ENCODE assay signal across 8 mouse cellular contexts in genomic region chr13:28416887-28417286, GRCm38 (mm10).
DNase-seq lines count a peak whose midpoint lies in the region; ATAC-seq and TF ChIP-seq lines count a peak whose summit lies in the region.

No protein-coding gene starts in this region.

- TF ChIP-seq CTCF in lung, postnatal 0 days (IDR thresholded peaks at IDR 0.05), result no peak
- no peak for TF ChIP-seq CTCF in lung, adult 2 months (IDR thresholded peaks at IDR 0.05; ENCODE audit: insufficient read depth, low read length)
- no peak for TF ChIP-seq CTCF in hindbrain, postnatal 0 days (IDR thresholded peaks at IDR 0.05; ENCODE audit: low read depth)

- H3K27ac ChIP-seq in lung, postnatal 0 days (ENCODE audit: low read length), result no peak overlapping the region
- H3K27ac ChIP-seq in embryonic facial prominence, embryonic 12.5 days, result peak overlapping the region; percentile 98
- peak overlapping the region; percentile 90 for H3K27ac ChIP-seq in hindbrain, postnatal 0 days
- no peak overlapping the region for H3K27ac ChIP-seq in liver, embryonic 12.5 days

- no peaks in the 10 kb centered on the region for H3K27me3 ChIP-seq in lung, postnatal 0 days (replicated peaks; ENCODE audit: insufficient read depth, low read length)
- H3K27me3 ChIP-seq in embryonic facial prominence, embryonic 12.5 days, result no peaks in the 10 kb centered on the region
- no peaks in the 10 kb centered on the region for H3K27me3 ChIP-seq in hindbrain, postnatal 0 days (ENCODE audit: insufficient read depth, low read length)
- H3K27me3 ChIP-seq in liver, embryonic 12.5 days (replicated peaks), result no peaks in the 10 kb centered on the region

- H3K4me3 ChIP-seq in lung, postnatal 0 days (ENCODE audit: low read depth, low read length), result 0 out of 2 replicates have a peak overlapping the region, but pooled peaks have one; percentile 34
- H3K4me3 ChIP-seq in lung, adult 2 months (replicated peaks; ENCODE audit: extremely low read depth, low read depth, low read length), result no peak overlapping the region
- H3K4me3 ChIP-seq in embryonic facial prominence, embryonic 12.5 days, result peak overlapping the region; percentile 13; the same call in 1 of the 2 replicates
- peak overlapping the region; percentile 38 for H3K4me3 ChIP-seq in hindbrain, postnatal 0 days (ENCODE audit: low read length)
- no peak overlapping the region for H3K4me3 ChIP-seq in liver, embryonic 12.5 days

- no peak for ATAC-seq in lung, postnatal 0 days
- no peak for ATAC-seq in embryonic facial prominence, embryonic 12.5 days (ENCODE audit: insufficient number of reproducible peaks, insufficient read depth, low FRiP score, low TSS enrichment)
- ATAC-seq in hindbrain, postnatal 0 days, result no peak
- ATAC-seq in liver, embryonic 12.5 days, result no peak

- no peak for DNase-seq in lung, postnatal 0 days (ENCODE audit: low spot score)
- no peak for DNase-seq in lung, adult 2 months
- peak; percentile 79 for DNase-seq in hindbrain, postnatal 0 days (ENCODE audit: low spot score)
- peak; percentile 25 for DNase-seq in right cerebral cortex, postnatal 4 days
- no peak for DNase-seq in adrenal gland, adult 2 months
- no peak for DNase-seq in adrenal gland, postnatal 25 days

- H3K9me3 ChIP-seq in lung, postnatal 0 days (ENCODE audit: low read length), result no peaks in the 10 kb centered on the region
- H3K9me3 ChIP-seq in embryonic facial prominence, embryonic 12.5 days, result no peaks in the 10 kb centered on the region
- no peaks in the 10 kb centered on the region for H3K9me3 ChIP-seq in hindbrain, postnatal 0 days (ENCODE audit: low read length)
- H3K9me3 ChIP-seq in liver, embryonic 12.5 days (replicated peaks), result no peaks in the 10 kb centered on the region

- TF ChIP-seq POLR2A in lung, adult 2 months (IDR thresholded peaks at IDR 0.05; ENCODE audit: borderline replicate concordance, extremely low read depth, low read depth, low read length), result no peak

- H3K36me3 ChIP-seq in lung, postnatal 0 days (ENCODE audit: insufficient read depth, low read length), result no peaks in the 10 kb centered on the region
- H3K36me3 ChIP-seq in embryonic facial prominence, embryonic 12.5 days, result no peaks in the 10 kb centered on the region
- H3K36me3 ChIP-seq in hindbrain, postnatal 0 days (ENCODE audit: insufficient read depth, low read length), result no peaks in the 10 kb centered on the region
- H3K36me3 ChIP-seq in liver, embryonic 12.5 days, result no peaks in the 10 kb centered on the region

- peak overlapping the region; percentile 45 for H3K4me2 ChIP-seq in lung, postnatal 0 days (replicated peaks; ENCODE audit: low read depth, low read length)
- peak overlapping the region; percentile 53 for H3K4me2 ChIP-seq in embryonic facial prominence, embryonic 12.5 days (replicated peaks)
- peak overlapping the region; percentile 66 for H3K4me2 ChIP-seq in hindbrain, postnatal 0 days (ENCODE audit: low read depth, low read length)
- peak overlapping the region; percentile 53 for H3K4me2 ChIP-seq in liver, embryonic 12.5 days

- no peak overlapping the region for H3K9ac ChIP-seq in lung, postnatal 0 days (replicated peaks; ENCODE audit: low read depth)
- H3K9ac ChIP-seq in embryonic facial prominence, embryonic 12.5 days, result no peak overlapping the region
- peak overlapping the region; percentile 45 for H3K9ac ChIP-seq in hindbrain, postnatal 0 days (replicated peaks; ENCODE audit: low read length)
- H3K9ac ChIP-seq in liver, embryonic 12.5 days, result no peak overlapping the region

- peaks cover 16% of the 10 kb centered on the region; the same call in 1 of the 2 replicates for H3K4me1 ChIP-seq in lung, postnatal 0 days (ENCODE audit: insufficient read depth, low read depth, low read length)
- peaks cover 14% of the 10 kb centered on the region for H3K4me1 ChIP-seq in lung, adult 2 months (ENCODE audit: control insufficient read depth, insufficient read depth, low read length)
- H3K4me1 ChIP-seq in embryonic facial prominence, embryonic 12.5 days, result peaks cover 42% of the 10 kb centered on the region
- H3K4me1 ChIP-seq in hindbrain, postnatal 0 days (ENCODE audit: insufficient read depth, low read length), result peaks cover 3% of the 10 kb centered on the region; the same call in 1 of the 2 replicates
- peaks cover 17% of the 10 kb centered on the region for H3K4me1 ChIP-seq in liver, embryonic 12.5 days

- 33% methylated on average over 8 of the region's 8 CpGs for WGBS in lung, postnatal 0 days
- WGBS in lung, adult 2 months, result 36% methylated on average over 8 of the region's 8 CpGs
- 23% methylated on average over 8 of the region's 8 CpGs for WGBS in embryonic facial prominence, embryonic 12.5 days
- 7% methylated on average over 8 of the region's 8 CpGs for WGBS in hindbrain, postnatal 0 days
- WGBS in liver, embryonic 12.5 days (ENCODE audit: insufficient replicate concordance), result 52% methylated on average over 8 of the region's 8 CpGs

- no peak for TF ChIP-seq EP300 in lung, postnatal 0 days (IDR thresholded peaks at IDR 0.05)

Comparison
In these comparisons a context has a peak if more than half of its experiments do, and no peak if none do; other contexts are left out.
1. H3K4me3 ChIP-seq: peak in lung, postnatal 0 days (single experiment), embryonic facial prominence, embryonic 12.5 days (single experiment) and hindbrain, postnatal 0 days (single experiment); none in lung, adult 2 months (single experiment) and liver, embryonic 12.5 days (single experiment).
2. DNase-seq: peak in hindbrain, postnatal 0 days (single experiment) and right cerebral cortex, postnatal 4 days (single experiment); none in lung, postnatal 0 days (single experiment), lung, adult 2 months (single experiment), adrenal gland, adult 2 months (single experiment) and adrenal gland, postnatal 25 days (single experiment).
3. H3K27ac ChIP-seq: peak in embryonic facial prominence, embryonic 12.5 days (single experiment) and hindbrain, postnatal 0 days (single experiment); none in lung, postnatal 0 days (single experiment) and liver, embryonic 12.5 days (single experiment).
4. Peak in every context shown above with its lines, with median percentiles within 50 percentile points of each other: H3K4me2 ChIP-seq.